Mouse (Mus musculus) CH12.LX (cell line): ENCODE results near the gene Frzb. TPM values are rescaled to one million over a fixed set of nuclear protein-coding genes. Genes with fewer than 3 reads are reported as not detected.
"Not testable (repeated sequence)": the region's sequence is repeated elsewhere in the genome, so short reads cannot be mapped to it uniquely, and the experiment has no call there.

Source experiments
- DNase-seq: peaks from one replicate; pipeline ENCODE4 v3.0.0-alpha.2; 2013; ENCODE audit errors: extremely low read depth
- H3K27ac ChIP-seq: 2 replicates; pipeline ENCODE4 v1.5.1; 2012; ENCODE audit warnings: low read depth, mild to moderate bottlenecking, control low read depth, moderate library complexity; ENCODE audit not compliant: insufficient read depth
- H3K27me3 ChIP-seq: replicated peaks from 2 replicates; pipeline ENCODE3; 2012; ENCODE audit warnings: inconsistent platforms
- H3K36me3 ChIP-seq, 2 experiments: replicated peaks in 1 of 2; 2 replicates each; pipeline versions ENCODE3 to v1.6.1; 2012; ENCODE audit warnings: inconsistent platforms in 1 of 2, low read length in 1 of 2, mild to moderate bottlenecking in 1 of 2, mixed read lengths in 1 of 2, moderate library complexity in 1 of 2; ENCODE audit not compliant: control insufficient read depth in 1 of 2, insufficient read depth in 1 of 2
- H3K4me1 ChIP-seq, 2 experiments: 2 replicates each; pipeline ENCODE4 v1.6.1; 2012; ENCODE audit warnings: inconsistent platforms in 1 of 2, moderate library complexity in 1 of 2; ENCODE audit not compliant: insufficient read depth in 2 of 2, control insufficient read depth in 1 of 2
- H3K4me2 ChIP-seq: 2 replicates; pipeline ENCODE4 v1.6.1; 2012; ENCODE audit warnings: low read depth, mild to moderate bottlenecking, control low read depth; ENCODE audit not compliant: poor library complexity, insufficient read depth, severe bottlenecking
- H3K4me3 ChIP-seq, 3 experiments: fragments of 150-350 bp in 1 of 3; sonication (generic) in 1 of 3; replicated peaks in 1 of 3; 2 replicates each; pipeline versions ENCODE3 to v1.5.1; 2011 to 2012; ENCODE audit warnings: low read depth in 2 of 3, low read length in 2 of 3, mild to moderate bottlenecking in 2 of 3, moderate library complexity in 2 of 3, control low read depth in 1 of 3, improper control_type of control experiment in 1 of 3, inconsistent platforms in 1 of 3, mixed read lengths in 1 of 3; ENCODE audit not compliant: poor library complexity in 1 of 3
- H3K79me2 ChIP-seq: replicated peaks from 2 replicates; pipeline ENCODE4 v1.6.1; 2012; ENCODE audit warnings: mild to moderate bottlenecking, moderate library complexity; ENCODE audit not compliant: control insufficient read depth, poor library complexity, insufficient read depth, severe bottlenecking; ENCODE audit errors: extremely low read depth
- H3K9ac ChIP-seq: 2 replicates; pipeline ENCODE4 v1.6.1; 2012; ENCODE audit warnings: low read depth, mild to moderate bottlenecking, control low read depth, moderate library complexity; ENCODE audit not compliant: insufficient read depth
- H3K9me3 ChIP-seq: replicated peaks from 2 replicates; pipeline ENCODE3; 2012; ENCODE audit warnings: low read length, inconsistent platforms, mixed read lengths
- BHLHE40 ChIP-seq: IDR thresholded peaks from 2 replicates; pipeline ENCODE4 v1.6.1; 2011; ENCODE audit warnings: mild to moderate bottlenecking, low read depth, low read length, improper control_type of control experiment
- CHD1 ChIP-seq: IDR thresholded peaks from 2 replicates; pipeline ENCODE4 v1.6.1; 2012; ENCODE audit warnings: low read depth, low read length, improper control_type of control experiment, inconsistent platforms
- CHD2 ChIP-seq: IDR thresholded peaks from 2 replicates; pipeline ENCODE4 v1.6.1; 2011; ENCODE audit warnings: low read length, improper control_type of control experiment
- CTCF ChIP-seq, 2 experiments: IDR thresholded peaks in 1 of 2; conservative IDR thresholded peaks in 1 of 2; 2 replicates each; pipeline ENCODE4 v1.5.1; 2011 to 2012; ENCODE audit warnings: low read depth in 2 of 2, low read length in 2 of 2, improper control_type of control experiment in 1 of 2, inconsistent platforms in 1 of 2, mild to moderate bottlenecking in 1 of 2, moderate library complexity in 1 of 2
- ELF1 ChIP-seq: IDR thresholded peaks from 2 replicates; pipeline ENCODE4 v1.6.1; 2014; ENCODE audit warnings: low read depth, mild to moderate bottlenecking, inconsistent platforms, low read length, improper control_type of control experiment
- EP300 ChIP-seq: IDR thresholded peaks from 2 replicates; pipeline ENCODE4 v1.6.1; 2011; ENCODE audit warnings: low read length, improper control_type of control experiment
- GABPA ChIP-seq: IDR thresholded peaks from 2 replicates; pipeline ENCODE4 v1.6.1; 2012; ENCODE audit warnings: low read depth, low read length, improper control_type of control experiment, inconsistent platforms; ENCODE audit not compliant: insufficient replicate concordance
- IRF4 ChIP-seq: IDR thresholded peaks from 2 replicates; pipeline ENCODE4 v1.6.1; 2014; ENCODE audit warnings: low read depth, mild to moderate bottlenecking, inconsistent platforms, low read length, improper control_type of control experiment
- JUND ChIP-seq: conservative IDR thresholded peaks from 2 replicates; pipeline ENCODE4 v1.6.1; 2011; ENCODE audit warnings: low read depth, low read length, improper control_type of control experiment
- MAFK ChIP-seq: IDR thresholded peaks from 2 replicates; pipeline ENCODE4 v1.6.1; 2011; ENCODE audit warnings: low read length, improper control_type of control experiment; ENCODE audit not compliant: insufficient replicate concordance
- MEF2A ChIP-seq: IDR thresholded peaks from 2 replicates; pipeline ENCODE4 v1.6.1; 2014; ENCODE audit warnings: low read depth, mild to moderate bottlenecking, inconsistent platforms, low read length, improper control_type of control experiment, borderline replicate concordance
- PAX5 ChIP-seq: IDR thresholded peaks from 2 replicates; pipeline ENCODE4 v1.6.1; 2012; ENCODE audit warnings: low read length, inconsistent platforms, mixed read lengths
- POLR2AphosphoS2 ChIP-seq: IDR thresholded peaks from 2 replicates; pipeline ENCODE4 v1.6.1; 2011; ENCODE audit warnings: low read depth, low read length, improper control_type of control experiment
- RAD21 ChIP-seq: IDR thresholded peaks from 2 replicates; pipeline ENCODE4 v1.6.1; 2011; ENCODE audit warnings: low read depth, mild to moderate bottlenecking, low read length, improper control_type of control experiment, moderate library complexity
- TCF12 ChIP-seq: IDR thresholded peaks from 2 replicates; pipeline ENCODE4 v1.6.1; 2014; ENCODE audit warnings: low read depth, mild to moderate bottlenecking, inconsistent platforms, low read length, improper control_type of control experiment
- USF2 ChIP-seq: conservative IDR thresholded peaks from 2 replicates; pipeline ENCODE4 v1.6.1; 2011; ENCODE audit warnings: low read depth, low read length, improper control_type of control experiment
- ZKSCAN1 ChIP-seq: IDR thresholded peaks from 2 replicates; pipeline ENCODE4 v1.6.1; 2012; ENCODE audit warnings: low read depth, inconsistent platforms, low read length, improper control_type of control experiment, borderline replicate concordance
- dilution Hi-C: fragments of 300-500 bp; cut with MboI; formaldehyde crosslinking; loops from 2 replicates; pipeline ENCODE4 v1.14.3; 2020; ENCODE audit warnings: low sequenced_read_pairs; ENCODE audit not compliant: extremely low pct_unique_long_range_greater_than_20kb, extremely low pct_ligation_motif_present
- in situ Hi-C: fragments of 300-500 bp; cut with MboI; formaldehyde crosslinking; loops from 3 replicates; pipeline ENCODE4 v1.14.3; 2019; ENCODE audit warnings: low sequenced_read_pairs, low pct_ligation_motif_present, low pct_unique_long_range_greater_than_20kb, mixed read lengths
- polyA plus RNA-seq: library from polyadenylated mRNA; unstranded; fragments of >175 nt; gene quantifications from 2 replicates; pipeline ENCODE4 v1.2.1, GENCODE M21; 2012; ENCODE audit warnings: low read depth; ENCODE audit not compliant: insufficient read length
- total RNA-seq, 2 experiments: library from RNA; depleted of rRNA; stranded (reverse); fragments of 300-350 nt in 1 of 2; fragments of >200 nt in 1 of 2; gene quantifications; 2 replicates each; pipeline ENCODE4 v1.2.3; 2012 to 2014

The Frzb gene
- total RNA-seq (2012; rRNA removed) (not detected in 2 replicates), total RNA-seq (2014; rRNA removed) (not detected in 2 replicates), polyA plus RNA-seq (not detected in 2 replicates)

DNA sequence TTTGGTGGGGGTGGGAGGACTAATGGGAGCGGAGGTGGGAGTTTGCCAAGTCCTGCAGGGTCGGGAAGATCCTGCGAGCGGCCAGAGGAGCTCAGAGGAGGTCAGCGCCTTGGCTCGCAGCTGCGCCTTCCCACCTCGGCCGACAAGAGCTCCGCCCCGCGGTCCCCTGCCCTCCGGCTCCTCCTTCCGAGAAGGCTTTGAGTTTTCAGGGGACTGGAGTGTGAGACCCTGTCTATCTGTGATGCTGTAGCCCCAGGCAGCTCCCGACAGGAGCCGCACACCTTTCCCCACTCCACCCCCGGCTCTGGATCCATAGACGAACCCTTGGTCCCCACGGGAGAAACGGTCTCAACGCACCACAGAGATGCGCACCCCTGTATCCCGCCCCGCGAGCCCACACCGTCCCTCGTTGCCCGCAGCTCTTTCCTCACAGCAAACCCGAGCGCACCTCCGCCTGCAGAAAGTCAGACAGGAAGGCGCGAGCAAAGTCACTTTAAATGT lies at the start of gene Frzb:
TSS of gene Frzb (minus strand) at position 335 of the 501 bp plus-strand sequence.
- Histone ChIP-seq H3K4me2 (no peak within 1 kb of the TSS), H3K36me3 (no peaks in the 10 kb centered on the region), H3K4me1 (no peaks in the 10 kb centered on the region), H3K27ac (no peak within 1 kb of the TSS), H3K9me3 (peaks cover 11% of the 10 kb centered on the region), H3K79me2 (no peaks in the 10 kb centered on the region), H3K9ac (no peak within 1 kb of the TSS), H3K27me3 (no peaks in the 10 kb centered on the region), H3K4me3 (no peak within 1 kb of the TSS)
- no peak for DNase-seq
- in situ Hi-C loops (no loop called here), dilution Hi-C loops (no loop called here)
- TF ChIP-seq CHD1 (no peak), USF2 (no peak), ZKSCAN1 (no peak), MAFK (no peak)

DNA sequence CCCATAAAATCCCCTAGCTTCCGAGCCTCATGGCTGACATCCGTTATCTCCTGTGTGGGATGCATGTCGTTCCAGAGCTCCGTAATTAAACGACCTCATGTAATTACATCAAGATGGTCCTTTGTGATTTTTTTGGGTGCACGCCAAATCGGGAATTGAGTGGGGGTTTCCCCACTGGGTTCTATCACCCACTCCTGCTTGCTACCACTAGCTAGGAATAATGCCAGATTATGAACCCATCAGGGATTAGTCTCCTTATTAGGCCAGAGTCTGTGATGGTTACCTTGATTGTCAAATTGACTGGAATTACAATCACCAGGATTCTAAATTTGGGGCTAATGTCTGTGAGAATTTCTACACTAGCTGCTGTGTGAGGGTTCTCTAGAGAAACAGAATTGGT lies 47.9 kb upstream of the Frzb start:
- H3K9me3 ChIP-seq, H3K4me2 ChIP-seq, H3K79me2 ChIP-seq, H3K9ac ChIP-seq, H3K36me3 ChIP-seq, H3K27ac ChIP-seq, DNase-seq, H3K4me3 ChIP-seq, H3K4me1 ChIP-seq, H3K27me3 ChIP-seq, dilution Hi-C loops, in situ Hi-C loops: not testable (repeated sequence)

DNA sequence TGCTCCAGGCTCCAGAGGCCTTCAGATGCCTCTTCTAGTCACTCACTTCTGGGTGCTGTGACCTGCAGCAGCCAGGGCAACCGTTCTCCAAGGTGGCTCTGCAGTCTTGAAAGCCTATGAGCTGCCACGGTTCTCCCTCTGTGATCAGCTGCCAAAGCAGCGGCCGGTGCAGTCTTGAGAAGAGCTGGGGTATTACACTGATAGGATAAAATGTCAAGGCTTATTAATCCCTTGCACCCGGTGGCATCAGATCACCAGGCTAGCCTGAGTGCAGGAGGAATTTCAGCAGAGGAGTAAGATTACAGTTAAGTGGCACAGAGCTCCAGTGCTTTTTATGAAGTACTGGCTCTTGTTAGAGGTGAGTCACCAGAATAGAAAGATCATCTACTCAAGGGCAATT lies 39.4 kb upstream of the Frzb start:
- dilution Hi-C loops, result no loop called here
- in situ Hi-C loops, result no loop called here

More for the DNA sequence above, 39.4 kb upstream of the Frzb start:
- Histone ChIP-seq H3K79me2 (no peaks in the 10 kb centered on the region), H3K4me2 (no peak overlapping the region), H3K27me3 (no peaks in the 10 kb centered on the region), H3K36me3 (no peaks in the 10 kb centered on the region), H3K9ac (no peak overlapping the region), H3K4me1 (no peaks in the 10 kb centered on the region), H3K9me3 (no peaks in the 10 kb centered on the region), H3K4me3 (no peak overlapping the region), H3K27ac (no peak overlapping the region)
- DNase-seq, result no peak
- no peak for TF ChIP-seq CTCF (conservative IDR thresholded peaks at IDR 0.05 in 1 of 2, IDR thresholded peaks at IDR 0.05 in 1 of 2; ENCODE audit: low read depth in 2 of 2, low read length in 2 of 2)
- no peak for TF ChIP-seq RAD21
- no peak for TF ChIP-seq BHLHE40
- TF ChIP-seq MEF2A, result no peak
- no peak for TF ChIP-seq GABPA
- TF ChIP-seq ELF1, result no peak
- no peak for TF ChIP-seq CHD1
- TF ChIP-seq IRF4, result no peak
- TF ChIP-seq JUND, result no peak
- no peak for TF ChIP-seq EP300
- TF ChIP-seq TCF12, result no peak
- no peak for TF ChIP-seq PAX5
- no peak for TF ChIP-seq CHD2
- TF ChIP-seq POLR2AphosphoS2, result no peak
- TF ChIP-seq USF2, result no peak
